Mouse (Mus musculus): ENCODE results near the gene Ctc1. TPM values are rescaled to one million over a fixed set of nuclear protein-coding genes. Genes with fewer than 3 reads are reported as not detected.

Ctc1 gene
- total RNA-seq, 2 experiments from 2014 or later: 22.4 to 66.2 TPM

DNA sequence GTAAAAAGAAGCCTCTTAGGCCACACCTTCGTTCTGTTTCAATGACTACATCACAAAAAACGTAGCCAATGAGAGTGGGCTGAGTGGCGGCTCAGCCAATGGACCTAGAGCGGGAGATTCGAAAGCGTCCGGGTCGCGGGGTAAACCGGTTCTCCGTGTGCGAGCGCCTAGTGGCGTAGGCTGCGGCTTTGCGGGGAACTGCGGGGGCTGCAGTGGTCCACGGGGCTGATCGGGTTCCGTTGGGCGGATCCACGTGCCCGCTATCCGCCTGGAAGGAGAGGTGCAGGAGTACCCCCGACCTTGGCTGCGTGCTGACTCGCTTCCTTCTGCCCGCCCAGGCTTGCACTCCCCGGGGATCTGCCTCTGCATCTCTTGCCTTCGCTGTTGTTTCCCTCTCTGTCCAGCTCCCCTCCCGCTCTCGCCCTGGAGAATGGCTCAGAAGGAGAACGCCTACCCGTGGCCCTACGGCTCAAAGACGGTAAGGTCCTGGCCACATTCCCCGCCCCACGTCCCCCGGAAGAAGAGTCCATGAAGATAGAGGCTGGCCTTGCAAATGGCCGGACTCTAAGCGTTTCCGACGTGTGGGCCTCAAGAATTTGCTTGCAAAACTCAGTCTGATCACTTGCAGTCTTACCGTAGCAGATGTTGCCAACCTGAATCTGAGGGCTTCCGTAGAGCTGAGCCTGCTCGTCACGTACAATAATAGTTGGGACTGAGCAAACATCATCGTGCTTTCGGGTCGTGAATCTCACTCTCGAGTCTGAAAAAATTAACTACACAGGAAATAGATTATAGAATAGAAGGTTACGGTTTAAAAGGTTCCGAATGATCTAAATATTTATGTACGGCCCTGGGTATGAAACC, 30.1 kb downstream of the Ctc1 start, which contains the start of gene Aurkb:
Gene Aurkb (plus strand): TSS at position 117 of the 864 bp plus-strand sequence.
- ATAC-seq (replicated peaks; ENCODE audit: poor library complexity, severe bottlenecking): peak; percentile 77

DNA sequence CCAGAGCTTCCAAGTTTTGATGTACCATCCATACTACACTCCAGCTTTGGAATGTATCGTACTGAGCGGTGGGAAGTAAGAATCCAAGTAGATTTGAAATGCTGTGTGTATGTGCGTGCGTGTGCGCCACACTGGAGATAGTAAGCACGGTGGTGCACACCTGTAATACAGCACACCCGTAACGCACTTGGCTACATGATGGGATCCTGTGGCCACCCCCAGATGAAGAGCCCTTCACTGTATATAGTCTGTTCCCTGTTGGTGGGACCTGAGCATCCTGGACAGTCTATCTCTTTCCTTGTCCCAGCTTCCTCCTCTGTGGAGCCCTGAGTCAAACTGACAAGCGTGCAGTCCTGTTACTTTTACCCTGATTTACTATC, 30.7 kb downstream of the Ctc1 start:
- ATAC-seq (replicated peaks; ENCODE audit: poor library complexity, severe bottlenecking): no peak

DNA sequence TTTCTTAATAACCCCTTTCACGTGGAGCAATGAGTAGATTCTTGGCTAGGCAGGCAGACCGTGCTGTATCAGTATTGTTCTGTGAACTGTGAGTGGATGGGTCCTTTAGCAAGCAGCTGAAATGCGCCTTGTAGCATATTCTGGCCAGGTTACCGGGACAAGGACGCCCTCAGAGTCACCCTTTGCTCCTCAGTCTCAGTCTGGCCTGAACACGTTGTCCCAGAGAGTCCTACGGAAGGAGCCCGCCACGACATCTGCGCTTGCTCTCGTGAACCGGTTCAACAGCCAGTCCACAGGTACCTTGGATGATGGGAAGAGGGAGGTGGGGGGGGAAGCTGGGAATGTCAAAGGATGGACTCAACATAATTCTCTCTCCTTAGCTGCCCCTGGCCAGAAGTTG, 31.9 kb downstream of the Ctc1 start:
- no peak for ATAC-seq (replicated peaks; ENCODE audit: poor library complexity, severe bottlenecking)

DNA sequence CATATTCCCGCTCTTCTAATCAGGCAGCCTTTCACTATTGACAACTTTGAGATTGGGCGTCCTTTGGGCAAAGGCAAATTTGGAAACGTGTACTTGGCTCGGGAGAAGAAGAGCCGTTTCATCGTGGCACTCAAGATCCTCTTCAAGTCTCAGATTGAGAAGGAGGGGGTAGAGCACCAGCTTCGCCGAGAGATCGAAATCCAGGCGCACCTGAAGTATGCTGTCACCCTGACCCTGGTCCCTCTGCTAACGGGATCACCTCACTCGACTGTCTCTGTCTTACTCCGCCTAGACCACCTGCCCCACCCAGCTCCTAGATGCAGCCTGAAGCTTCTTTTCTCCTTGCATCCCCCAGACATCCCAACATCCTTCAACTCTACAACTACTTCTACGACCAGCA, 32.4 kb downstream of the Ctc1 start:
- ATAC-seq (replicated peaks; ENCODE audit: poor library complexity, severe bottlenecking): no peak

DNA sequence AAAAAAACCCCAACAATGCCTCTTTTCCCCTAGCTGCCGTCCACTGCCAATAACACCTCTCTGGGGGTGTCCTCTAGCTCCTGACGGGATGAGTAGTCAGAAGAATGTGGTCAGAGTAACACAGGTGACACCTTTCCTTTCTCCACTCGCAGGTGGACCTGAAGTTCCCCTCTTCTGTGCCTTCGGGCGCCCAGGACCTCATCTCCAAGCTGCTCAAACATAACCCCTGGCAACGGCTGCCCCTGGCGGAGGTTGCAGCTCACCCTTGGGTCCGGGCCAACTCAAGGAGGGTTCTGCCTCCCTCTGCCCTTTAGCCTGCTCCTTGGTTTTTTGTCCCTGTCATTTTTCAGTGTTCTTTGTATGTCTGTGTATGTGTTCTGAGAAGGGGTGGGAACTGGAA, 35.0 kb downstream of the Ctc1 start:
- ATAC-seq (replicated peaks; ENCODE audit: poor library complexity, severe bottlenecking): no peak

DNA sequence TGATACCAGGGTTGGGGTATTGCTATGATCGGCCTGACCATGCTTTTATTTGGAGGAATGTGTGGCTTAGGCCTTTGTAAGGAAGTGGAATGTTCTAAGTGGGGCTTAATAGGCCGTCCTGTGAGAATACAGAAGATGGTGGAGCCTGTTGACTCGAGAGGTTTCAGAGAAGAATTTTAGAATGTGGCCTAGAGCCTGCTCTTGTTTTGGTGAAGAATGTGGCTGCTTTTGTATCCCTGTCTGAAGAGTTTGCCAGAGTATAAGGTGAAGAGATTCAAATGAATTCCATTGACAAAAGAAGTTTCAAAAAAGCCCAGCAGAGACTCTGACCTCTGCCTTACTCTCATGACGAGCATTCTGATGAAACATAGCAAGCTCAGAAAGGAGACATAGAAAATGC, 36.1 kb downstream of the Ctc1 start:
- no peak for ATAC-seq (replicated peaks; ENCODE audit: poor library complexity, severe bottlenecking)

DNA sequence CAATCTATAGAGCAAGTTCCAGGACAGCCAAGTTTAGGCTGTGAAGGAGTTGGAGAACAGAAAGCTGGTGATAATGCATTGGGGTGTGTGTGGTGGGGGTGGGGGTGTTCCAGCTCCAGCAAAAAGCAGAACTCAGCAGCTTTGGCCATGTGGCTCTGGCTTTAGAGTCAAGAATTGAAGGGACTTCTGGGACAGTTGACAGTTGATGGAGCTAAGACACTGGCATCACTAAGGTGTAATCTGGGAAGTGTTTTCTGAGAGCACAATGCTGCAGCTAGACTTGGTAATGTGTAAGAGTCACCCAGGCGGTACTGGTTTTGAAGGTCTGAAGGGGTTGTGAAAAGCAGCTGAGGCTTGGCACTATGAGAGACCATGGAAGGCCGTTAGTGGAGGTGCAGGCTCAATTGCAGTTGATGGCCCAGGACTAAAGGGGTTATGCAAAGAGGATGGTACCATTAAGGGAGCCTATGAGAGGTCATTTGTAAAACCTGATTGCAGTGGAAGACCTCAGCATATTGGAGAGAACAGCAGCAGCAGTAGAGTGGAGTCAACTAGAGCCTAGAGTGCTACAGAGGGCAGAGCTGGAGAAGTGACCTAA, 37.2 kb downstream of the Ctc1 start:
- ATAC-seq (replicated peaks; ENCODE audit: poor library complexity, severe bottlenecking): peak; percentile 68

DNA sequence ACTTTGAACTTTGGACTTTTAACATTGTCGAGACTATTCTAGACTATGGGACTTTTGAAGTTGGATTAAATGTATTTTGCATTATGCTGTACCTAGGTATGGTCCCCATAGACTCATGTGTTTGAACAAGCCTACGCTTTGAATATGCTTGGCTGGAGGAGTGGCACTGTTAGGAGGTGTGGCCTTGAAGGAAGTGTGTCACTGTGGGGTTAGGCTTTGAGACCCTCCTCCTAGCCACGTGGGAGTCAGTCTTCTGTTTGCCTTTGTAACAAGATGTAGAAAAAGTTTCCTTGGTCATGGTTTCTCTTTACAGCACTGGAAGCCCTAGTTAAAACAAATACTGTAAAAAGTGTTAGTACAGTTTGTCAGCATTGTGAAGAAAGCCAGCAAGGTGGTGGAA, 38.1 kb downstream of the Ctc1 start:
- 0 out of 2 replicates have a peak, but pooled peaks have one; percentile 20 for ATAC-seq (replicated peaks; ENCODE audit: poor library complexity, severe bottlenecking)

DNA sequence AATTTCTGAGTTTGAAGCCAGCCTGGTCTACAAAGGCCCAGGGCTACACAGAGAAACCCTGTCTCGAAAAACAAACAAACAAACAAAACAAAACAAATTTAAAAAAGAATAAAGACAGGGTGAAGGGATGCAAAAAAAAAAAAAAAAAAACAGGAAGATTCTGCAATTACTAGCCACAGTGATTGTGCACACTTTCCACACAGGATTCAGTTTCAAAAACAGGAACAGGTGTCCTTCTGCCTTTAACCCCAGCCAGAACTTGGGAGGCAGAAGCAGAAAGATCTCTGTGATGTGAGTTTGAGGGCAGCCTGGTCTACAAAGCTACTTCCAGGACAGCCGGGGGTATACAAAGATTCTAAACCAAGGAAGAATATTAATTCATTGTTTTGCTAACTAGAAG, 42.6 kb downstream of the Ctc1 start:
- no peak for ATAC-seq (replicated peaks; ENCODE audit: poor library complexity, severe bottlenecking)

DNA sequence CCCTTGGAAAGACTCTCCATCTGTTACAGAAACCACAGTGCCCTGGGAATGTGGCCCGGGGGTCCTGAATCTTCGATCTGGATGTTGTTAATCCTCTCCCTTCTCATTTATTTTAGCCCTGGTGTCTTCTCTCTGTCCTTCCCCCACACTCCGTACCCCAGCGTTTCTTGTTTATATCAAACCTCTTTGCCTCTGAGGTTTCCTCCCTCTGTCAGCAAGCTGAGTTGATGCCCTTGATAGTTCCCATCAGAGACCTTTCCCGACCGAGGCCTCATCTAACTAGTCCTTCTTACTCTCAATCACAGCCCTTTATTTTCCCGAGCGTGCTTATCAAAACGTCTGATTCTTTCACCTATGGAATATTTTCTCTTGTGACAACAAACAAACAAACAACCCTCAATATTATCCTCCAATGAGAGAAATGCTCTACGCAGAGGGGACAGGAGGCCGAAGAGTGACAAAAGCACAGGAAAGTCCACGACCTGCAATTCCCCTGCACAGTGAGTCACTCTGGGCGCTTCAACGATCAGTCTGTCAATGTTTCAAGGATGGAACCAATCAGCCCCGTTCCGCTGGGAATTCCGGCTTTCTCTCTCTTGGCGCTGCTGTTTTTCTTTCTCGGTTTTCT, 43.1 kb downstream of the Ctc1 start:
- no peak for ATAC-seq (replicated peaks; ENCODE audit: poor library complexity, severe bottlenecking)

DNA sequence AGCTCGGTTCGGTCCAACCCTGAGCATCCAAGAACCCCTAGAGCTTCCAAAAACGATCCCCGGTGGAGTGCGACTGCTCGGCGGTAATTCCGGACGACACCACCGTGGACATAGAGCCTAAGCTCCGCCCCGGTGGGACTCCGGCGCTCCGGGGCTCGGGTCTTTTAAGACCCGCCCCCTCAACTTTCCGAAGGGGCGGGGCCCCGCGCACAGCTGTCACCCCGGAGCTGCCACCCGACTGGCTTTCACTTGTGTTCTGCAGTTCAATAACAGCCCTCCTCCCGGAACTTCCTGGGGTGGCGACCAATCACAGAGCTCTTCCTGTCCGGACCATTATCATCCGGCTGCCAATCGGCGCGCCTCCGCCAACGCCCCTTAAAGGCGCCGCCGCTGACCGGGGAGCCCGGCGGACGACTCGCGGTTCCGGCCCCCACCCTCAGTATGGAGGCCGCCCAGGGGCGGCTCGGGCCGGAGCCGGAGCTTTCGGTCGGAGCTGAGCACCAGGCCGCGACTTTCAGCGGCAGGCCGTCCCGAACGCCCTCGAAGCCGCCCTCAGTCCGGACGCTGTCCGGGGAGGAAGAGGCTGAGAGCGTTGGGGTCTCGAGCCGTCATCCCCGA, 43.8 kb downstream of the Ctc1 start, which contains the start of gene Borcs6:
Gene Borcs6 (plus strand): TSS at position 361 of the 618 bp plus-strand sequence.
- ATAC-seq (replicated peaks; ENCODE audit: poor library complexity, severe bottlenecking): peak; percentile 74

DNA sequence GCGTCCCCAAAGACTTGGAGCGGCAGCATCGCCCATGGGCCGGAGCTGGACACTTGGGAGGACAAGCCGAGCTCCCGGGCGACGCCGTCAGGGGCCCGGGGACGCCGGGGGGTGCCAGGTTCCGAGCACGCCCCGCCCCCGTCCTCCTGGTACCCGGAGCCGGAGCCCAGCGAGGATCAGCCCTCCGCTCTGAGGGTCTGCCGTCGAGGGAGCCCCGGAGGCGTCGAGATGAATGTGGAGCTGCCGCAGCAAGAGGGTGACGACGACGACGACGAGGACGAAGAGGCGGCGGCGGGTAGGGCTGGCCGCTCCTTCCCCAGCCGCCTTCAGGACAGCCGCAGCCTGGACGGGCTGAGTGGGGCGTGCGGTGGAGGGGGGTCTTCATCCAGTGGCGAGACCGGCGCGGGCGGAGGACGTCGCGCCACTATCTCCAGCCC, 44.3 kb downstream of the Ctc1 start:
- ATAC-seq (replicated peaks; ENCODE audit: poor library complexity, severe bottlenecking): no peak

DNA sequence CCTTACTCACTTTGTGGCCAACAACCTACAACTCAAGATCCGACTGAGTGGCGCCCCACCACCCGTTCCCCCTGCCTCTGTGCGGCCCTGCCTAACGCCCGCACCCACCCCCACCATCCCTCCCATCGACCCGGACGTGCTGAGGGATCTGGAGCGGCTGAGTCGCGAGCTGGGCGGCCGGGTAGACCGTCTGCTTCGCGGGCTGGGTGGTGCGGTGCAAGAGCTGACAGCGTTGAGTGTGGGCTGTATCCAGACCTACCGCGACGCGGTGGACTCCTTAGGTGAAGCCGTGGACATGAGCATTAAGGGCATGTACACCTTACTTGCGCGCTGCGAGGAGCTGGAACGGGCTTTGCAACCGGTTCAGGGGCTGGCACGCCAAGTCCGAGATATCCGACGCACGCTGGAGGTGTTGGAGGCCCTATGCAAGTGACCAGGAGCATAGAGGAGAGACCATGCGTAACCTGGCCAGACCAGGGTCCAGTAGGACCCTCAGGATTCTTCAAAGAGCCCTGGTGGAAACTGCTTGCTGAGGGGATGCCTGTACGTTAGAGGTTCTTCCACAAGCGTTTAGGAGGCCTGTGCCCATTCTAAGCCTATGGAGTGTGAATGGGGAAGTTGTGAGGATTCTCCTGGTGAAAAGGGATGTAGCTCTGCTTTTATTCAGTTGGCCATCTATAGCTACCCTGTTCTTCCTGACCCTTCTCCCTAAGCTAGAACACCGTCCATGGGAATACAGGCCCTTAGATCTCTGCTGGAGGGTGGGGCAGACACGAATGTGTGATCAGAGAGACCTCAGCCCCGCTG, 44.9 kb downstream of the Ctc1 start:
- no peak for ATAC-seq (replicated peaks; ENCODE audit: poor library complexity, severe bottlenecking)

DNA sequence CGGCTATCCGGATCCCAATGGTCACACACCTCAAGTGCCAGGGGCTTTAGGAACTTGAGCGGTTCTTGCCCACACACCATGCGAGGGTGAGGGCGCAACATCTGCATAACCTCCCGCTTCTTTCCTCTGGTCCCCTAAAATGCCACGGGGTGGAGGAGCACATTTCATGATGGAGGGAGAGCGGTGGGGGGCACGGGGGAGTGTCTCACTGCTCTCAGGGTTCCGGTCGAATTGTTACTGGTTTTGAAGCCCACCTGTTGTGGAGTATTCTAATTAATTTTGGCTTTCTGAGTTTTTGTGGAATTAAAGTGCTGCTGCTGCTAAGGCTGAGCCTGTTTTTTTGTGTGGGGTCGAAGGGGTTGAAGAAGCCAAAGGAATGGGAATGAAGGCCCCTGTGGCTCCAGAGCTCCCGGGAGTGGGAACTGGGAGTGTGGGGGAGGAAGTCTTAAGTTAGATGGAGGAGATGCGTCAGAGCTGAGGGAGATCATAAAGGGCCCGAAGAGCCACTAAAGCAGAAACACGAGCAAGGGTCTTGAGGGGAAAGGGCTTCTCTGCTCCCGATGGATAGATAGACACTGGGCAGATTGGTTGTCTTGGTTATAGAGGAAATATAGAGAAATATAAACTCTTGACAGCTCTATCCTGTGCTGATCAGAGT, 45.7 kb downstream of the Ctc1 start:
- no peak for ATAC-seq (replicated peaks; ENCODE audit: poor library complexity, severe bottlenecking)

DNA sequence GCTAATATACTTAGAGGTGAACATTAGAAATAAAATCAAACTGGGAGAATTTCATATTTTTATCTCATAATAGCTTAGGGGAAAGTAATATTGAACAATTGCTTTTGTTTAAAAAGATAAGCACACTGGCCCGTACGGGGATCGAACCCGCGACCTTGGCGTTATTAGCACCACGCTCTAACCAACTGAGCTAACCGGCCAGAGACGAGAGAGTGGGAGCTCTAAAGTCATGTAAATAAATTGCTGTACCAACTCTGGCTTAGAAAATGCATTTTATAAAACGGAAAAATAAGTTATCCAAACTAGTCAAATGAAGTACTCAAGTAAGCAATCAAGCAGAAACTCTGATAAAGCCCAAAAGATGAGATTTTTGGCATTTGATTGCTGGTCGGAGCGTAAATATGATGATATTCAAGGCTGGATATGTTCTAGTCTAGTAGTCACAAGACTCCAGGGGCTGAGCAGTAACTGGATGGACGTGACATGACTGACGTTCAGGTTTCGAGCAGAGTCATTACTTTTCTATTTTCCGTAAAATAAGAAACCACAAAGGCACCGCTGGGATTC, 46.6 kb downstream of the Ctc1 start:
- ATAC-seq (replicated peaks; ENCODE audit: poor library complexity, severe bottlenecking): no peak

DNA sequence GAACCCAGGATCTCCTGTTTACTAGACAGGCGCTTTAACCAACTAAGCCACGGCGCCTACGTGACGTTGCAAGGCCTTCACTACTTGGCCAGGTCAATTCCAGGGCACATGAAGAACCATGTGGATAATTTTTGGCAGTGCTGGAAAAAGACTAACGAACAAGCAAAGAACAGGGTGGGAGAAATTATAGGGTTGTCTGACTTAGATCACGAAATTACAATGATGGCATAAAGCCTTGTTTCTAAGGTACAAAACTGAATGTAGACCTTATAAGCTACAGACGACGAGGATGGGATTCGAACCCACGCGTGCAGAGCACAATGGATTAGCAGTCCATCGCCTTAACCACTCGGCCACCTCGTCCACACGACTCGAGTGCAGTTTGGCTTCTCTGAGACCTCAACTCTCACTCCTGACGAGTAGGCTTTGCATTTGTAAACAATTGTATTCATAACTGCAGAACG, 47.1 kb downstream of the Ctc1 start:
- ATAC-seq (replicated peaks; ENCODE audit: poor library complexity, severe bottlenecking): peak; percentile 15

DNA sequence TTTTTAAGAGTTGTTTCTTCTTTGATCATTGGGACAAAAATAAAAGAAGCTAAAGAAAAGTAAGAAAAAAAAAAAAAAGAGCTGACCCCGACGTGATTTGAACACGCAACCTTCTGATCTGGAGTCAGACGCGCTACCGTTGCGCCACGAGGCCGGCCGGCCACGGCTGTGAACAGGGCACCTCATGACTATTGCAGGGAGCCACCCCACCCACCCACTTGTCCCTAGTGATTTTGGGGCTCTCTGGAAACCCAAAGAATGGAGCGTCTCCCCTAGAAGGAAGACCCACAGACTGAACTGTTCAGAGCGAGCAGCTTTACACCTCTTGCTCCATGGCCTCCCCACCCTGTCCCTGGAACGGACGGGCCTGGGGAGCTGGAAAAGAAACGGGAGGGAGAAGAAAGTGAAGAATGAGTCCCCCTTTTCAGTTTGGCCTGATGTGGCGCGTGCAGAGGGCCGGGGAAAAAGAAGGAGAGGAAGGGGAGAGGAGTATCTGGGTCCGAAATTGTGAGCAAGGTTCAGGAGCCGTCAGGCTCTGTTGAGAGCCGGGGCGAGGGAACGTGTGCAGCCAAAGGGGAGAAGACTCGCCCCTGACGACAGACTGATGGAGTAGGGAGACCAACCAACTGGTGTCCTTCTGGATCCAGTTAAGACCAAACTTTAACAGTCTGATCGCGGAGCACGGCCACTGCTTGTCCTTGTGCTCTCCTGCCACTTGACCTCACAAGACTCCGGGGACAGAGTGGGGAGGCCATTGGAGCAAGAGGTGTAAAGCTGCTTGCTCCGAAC, 47.9 kb downstream of the Ctc1 start:
- ATAC-seq (replicated peaks; ENCODE audit: poor library complexity, severe bottlenecking): no peak

Data from granulocyte monocyte progenitor cell, adult 5-6 weeks (primary cell).